Mouse (Mus musculus) cerebellum, adult 2 months (tissue): ENCODE measurements around the gene Elp4.

ENCODE experiments used
- CTCF ChIP-seq: fragments of 200-500 bp; IDR thresholded peaks from 2 replicates; pipeline ENCODE4 v1.5.1; 2011; ENCODE audit warnings: low read depth, mild to moderate bottlenecking, control low read depth, low read length, moderate library complexity, borderline replicate concordance; ENCODE audit not compliant: insufficient read depth
- POLR2A ChIP-seq: fragments of 200-500 bp; IDR thresholded peaks from 2 replicates; pipeline ENCODE4 v1.6.1; 2011; ENCODE audit warnings: low read length, control low read depth, borderline replicate concordance; ENCODE audit not compliant: insufficient read depth

DNA sequence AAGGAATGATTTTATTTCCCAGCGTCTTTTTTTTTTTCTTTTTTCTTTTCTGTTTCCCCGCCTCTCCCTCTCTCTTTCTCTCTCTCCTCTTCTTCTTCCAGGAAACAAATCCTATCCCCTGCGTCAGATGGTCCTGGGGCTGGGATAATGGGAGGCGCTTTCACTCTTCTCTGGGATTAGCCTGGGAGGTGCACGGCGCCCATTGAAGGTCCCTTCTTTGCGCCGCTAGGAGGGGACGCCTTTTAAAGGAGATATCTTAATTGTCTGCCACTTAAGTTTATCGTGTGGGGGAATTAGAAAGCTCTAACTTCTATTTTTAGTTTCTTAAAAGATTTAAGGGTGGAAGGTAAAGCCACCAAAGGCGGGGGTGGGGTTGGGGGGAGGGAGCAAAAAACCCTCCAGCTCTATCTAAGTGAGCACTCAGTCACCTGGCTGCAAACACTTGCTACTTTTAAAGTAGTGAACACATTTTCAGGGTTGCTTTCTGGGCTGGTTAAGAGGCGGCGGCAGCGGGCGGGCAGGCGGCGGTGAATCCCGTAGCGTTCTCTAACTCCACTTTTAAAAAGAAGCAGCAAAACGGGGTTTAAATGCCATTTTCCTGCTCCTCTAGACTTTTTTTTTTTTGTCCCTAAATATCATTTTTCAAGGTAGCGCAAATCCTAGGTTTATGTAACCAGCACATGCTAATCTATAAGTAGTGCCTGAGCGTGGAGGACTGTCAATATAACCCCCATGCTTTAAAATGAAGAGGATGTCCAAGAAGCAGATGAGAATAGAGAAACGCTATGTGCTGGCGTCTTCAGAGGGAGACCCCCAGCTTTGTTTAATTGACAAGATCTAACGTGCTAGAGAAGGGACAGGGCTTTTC, 215.7 kb downstream of the Elp4 start:
- TF ChIP-seq CTCF (no peak), POLR2A (peak; percentile 19; the same call in 1 of the 2 replicates)
